Mouse (Mus musculus) heart, embryonic 11.5 days (tissue): ENCODE data around the gene Dzip1. TPM values are rescaled to one million over a fixed set of nuclear protein-coding genes. Genes with fewer than 3 reads are reported as not detected.
A peak's percentile ranks its signal among the peaks of the same experiment; 100 is the strongest.

Experiments
- ATAC-seq: fragments of 200-750 bp; cut with Nextera tagmentation; replicated peaks from 2 replicates; pipeline ENCODE4 v1.8.0; 2017; ENCODE audit warnings: moderate library complexity; ENCODE audit not compliant: insufficient number of reproducible peaks, low FRiP score, low TSS enrichment
- H3K27ac ChIP-seq: fragments of 300-500 bp; sonication (generic); 2 replicates; pipeline ENCODE4 v1.5.1; 2014; ENCODE audit warnings: mild to moderate bottlenecking, low read depth, low read length
- H3K27me3 ChIP-seq: fragments of 300-500 bp; sonication (generic); 2 replicates; pipeline ENCODE4 v1.6.1; 2014; ENCODE audit warnings: mild to moderate bottlenecking, low read length, mixed read lengths; ENCODE audit not compliant: control insufficient read depth, insufficient read depth
- H3K36me3 ChIP-seq: fragments of 300-500 bp; sonication (generic); 2 replicates; pipeline ENCODE4 v1.6.1; 2014; ENCODE audit warnings: mild to moderate bottlenecking, low read length, moderate library complexity, mixed read lengths; ENCODE audit not compliant: control insufficient read depth, insufficient read depth
- H3K4me1 ChIP-seq: fragments of 300-500 bp; sonication (generic); 2 replicates; pipeline ENCODE4 v1.6.1; 2014; ENCODE audit warnings: low read length; ENCODE audit not compliant: control insufficient read depth, insufficient read depth
- H3K4me2 ChIP-seq: fragments of 300-500 bp; sonication (generic); 2 replicates; pipeline ENCODE4 v1.6.1; 2014; ENCODE audit warnings: mild to moderate bottlenecking, moderate library complexity
- H3K4me3 ChIP-seq: fragments of 300-500 bp; sonication (generic); 2 replicates; pipeline ENCODE4 v1.5.1; 2014; ENCODE audit warnings: low read depth, low read length
- H3K9ac ChIP-seq: fragments of 300-500 bp; sonication (generic); 2 replicates; pipeline ENCODE4 v1.6.1; 2014; ENCODE audit warnings: mild to moderate bottlenecking, low read depth, low read length, moderate library complexity
- H3K9me3 ChIP-seq: fragments of 300-500 bp; sonication (generic); replicated peaks from 2 replicates; pipeline ENCODE4 v1.6.1; 2016; ENCODE audit warnings: low read length; ENCODE audit not compliant: control insufficient read depth
- WGBS: fragments of 180-500 bp; shearing (Covaris S2); extraction: QIAGEN DNeasy Blood & Tissue Kit; methylation state at CpG from one replicate; pipeline ENCODE4 v1.1.7; 2014; ENCODE audit not compliant: insufficient replicate concordance; 5-methylcytosine and 5-hydroxymethylcytosine counted together
- polyA plus RNA-seq: library from polyadenylated mRNA; unstranded; fragments of >200 nt; fragmentation: Nextera tagmentation; extraction: Ambion mirVana; gene quantifications from 2 replicates; pipeline ENCODE4 v1.2.1, GENCODE M21; 2014

Gene Dzip1
- polyA plus RNA-seq, 1 experiment from 2014 or later = 13.2 TPM

DNA sequence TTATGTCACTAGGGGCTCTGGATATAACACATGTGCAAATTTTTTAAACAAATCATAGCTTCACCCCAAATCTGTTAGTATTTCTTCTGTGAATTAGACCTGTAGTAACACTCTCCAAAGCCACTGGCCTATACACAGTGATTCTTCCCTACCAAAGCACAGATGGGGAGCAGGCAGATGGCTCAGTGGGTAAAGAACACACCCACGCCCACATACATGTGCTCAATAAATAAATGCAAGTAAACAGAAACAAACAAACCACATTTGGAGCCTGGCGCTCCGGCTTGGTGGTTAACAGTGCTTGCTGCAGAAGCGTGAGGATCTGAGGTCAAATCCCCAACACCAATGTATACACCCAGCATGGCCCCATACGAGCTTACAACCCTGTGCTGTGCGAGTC lies 13.7 kb downstream of the Dzip1 start:
- 81% methylated on average over 6 of the region's 6 CpGs for WGBS
- Histone ChIP-seq H3K9ac (no peak overlapping the region), H3K4me3 (no peak overlapping the region), H3K36me3 (peaks cover 7% of the 10 kb centered on the region), H3K27ac (no peak overlapping the region), H3K9me3 (no peaks in the 10 kb centered on the region), H3K4me1 (no peaks in the 10 kb centered on the region), H3K4me2 (no peak overlapping the region), H3K27me3 (no peaks in the 10 kb centered on the region)
- no peak for ATAC-seq

DNA sequence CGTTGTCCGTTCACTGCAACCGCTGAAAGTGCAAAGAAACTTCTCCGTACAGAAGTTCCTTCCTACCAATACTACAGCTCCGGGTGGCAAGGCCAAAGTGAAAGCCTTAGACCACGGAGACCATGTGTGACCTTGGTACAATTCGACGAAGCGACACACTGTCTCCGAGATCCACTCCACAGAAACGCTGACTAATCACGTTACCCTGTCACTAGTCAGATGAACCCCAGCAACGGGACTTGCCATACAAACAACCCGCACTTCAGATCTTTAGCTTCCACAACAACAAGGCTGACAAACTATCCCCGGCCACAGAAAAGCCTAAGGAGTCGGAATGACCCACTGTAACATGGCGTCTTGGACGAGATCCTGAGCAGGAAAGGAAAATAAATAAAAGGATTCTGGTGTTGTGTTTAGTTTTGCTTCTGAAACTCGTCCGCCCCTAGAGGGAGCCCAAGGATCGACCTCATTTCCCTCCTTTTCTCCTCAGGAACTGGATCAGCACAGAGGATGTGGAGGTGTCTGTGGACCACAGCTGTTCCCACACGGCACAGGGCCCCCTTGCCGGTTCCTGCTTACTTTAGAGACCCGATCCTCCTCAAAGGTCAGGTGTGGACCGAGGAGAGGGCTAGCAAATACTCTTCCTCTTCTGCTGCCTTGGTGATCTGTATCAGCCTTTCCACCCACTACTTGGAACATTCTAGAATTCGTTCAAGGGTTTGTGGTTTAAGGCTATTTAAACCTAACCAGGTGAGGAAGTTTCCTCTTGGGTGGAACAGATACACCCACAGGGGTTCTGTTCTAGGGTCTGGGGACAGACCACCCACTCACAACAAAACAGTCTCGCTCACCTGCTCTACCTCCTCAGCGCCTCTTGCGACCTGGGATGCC lies 14.7 kb downstream of the Dzip1 start:
- Histone ChIP-seq H3K9ac (no peak overlapping the region), H3K27ac (no peak overlapping the region), H3K4me2 (0 out of 2 replicates have a peak overlapping the region, but pooled peaks have one; percentile 16), H3K4me1 (no peaks in the 10 kb centered on the region), H3K4me3 (no peak overlapping the region), H3K9me3 (no peaks in the 10 kb centered on the region), H3K27me3 (no peaks in the 10 kb centered on the region), H3K36me3 (peaks cover 8% of the 10 kb centered on the region)
- 59% methylated on average over 29 of the region's 29 CpGs for WGBS
- no peak for ATAC-seq

DNA sequence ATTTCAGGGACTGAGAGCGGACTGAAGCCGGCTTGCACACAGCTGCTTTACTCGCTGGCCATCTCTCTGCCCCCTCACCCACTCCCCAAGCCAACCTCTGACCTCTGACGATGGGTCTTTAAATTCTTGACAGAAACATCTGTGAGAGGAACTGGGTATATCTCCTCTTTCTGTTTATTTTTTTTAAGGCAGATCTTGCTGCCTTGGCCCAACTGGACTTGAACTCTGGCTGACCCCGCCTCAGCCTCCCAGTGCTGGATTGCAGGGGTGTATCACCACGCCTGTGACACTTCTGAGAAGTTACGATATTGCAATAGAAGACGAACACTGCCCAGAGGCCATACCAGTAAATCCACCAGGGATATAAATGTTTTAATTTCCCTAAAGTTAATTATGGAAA lies 15.4 kb downstream of the Dzip1 start:
- 58% methylated on average over 8 of the region's 8 CpGs for WGBS
- no peak for ATAC-seq
- H3K36me3 ChIP-seq = peaks cover 8% of the 10 kb centered on the region

DNA sequence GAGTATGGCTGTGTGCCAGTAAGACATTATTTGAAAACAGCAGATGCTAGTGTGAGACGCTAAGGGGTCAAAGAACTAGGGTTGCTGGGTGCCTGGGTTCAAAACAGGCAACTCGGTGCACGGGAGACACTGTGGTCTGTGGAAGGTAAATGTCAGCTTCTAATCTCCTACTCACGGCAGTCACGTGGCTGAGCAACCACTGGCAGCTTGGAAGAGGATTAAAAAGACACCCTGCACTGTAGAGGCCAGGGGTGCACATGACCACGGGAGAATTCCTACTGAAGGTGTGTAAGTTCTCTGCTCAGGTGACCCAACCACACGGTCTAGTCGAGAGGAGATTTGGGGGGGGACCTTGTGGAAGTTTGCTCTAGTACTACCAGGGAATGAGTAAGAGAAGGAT lies 17.7 kb downstream of the Dzip1 start:
- ATAC-seq = no peak
- H3K9me3 ChIP-seq = no peaks in the 10 kb centered on the region
- no peaks in the 10 kb centered on the region for H3K27me3 ChIP-seq
- peaks cover 8% of the 10 kb centered on the region for H3K36me3 ChIP-seq
- no peaks in the 10 kb centered on the region for H3K4me1 ChIP-seq
- no peak overlapping the region for H3K4me3 ChIP-seq
- no peak overlapping the region for H3K4me2 ChIP-seq
- H3K27ac ChIP-seq = no peak overlapping the region
- H3K9ac ChIP-seq = no peak overlapping the region
- 57% methylated on average over 8 of the region's 8 CpGs for WGBS

More for the DNA sequence above, 15.4 kb downstream of the Dzip1 start:
- no peaks in the 10 kb centered on the region for H3K27me3 ChIP-seq
- no peak overlapping the region for H3K4me3 ChIP-seq
- H3K4me1 ChIP-seq = no peaks in the 10 kb centered on the region
- no peaks in the 10 kb centered on the region for H3K9me3 ChIP-seq
- no peak overlapping the region for H3K27ac ChIP-seq
- H3K9ac ChIP-seq = no peak overlapping the region
- H3K4me2 ChIP-seq = no peak overlapping the region

DNA sequence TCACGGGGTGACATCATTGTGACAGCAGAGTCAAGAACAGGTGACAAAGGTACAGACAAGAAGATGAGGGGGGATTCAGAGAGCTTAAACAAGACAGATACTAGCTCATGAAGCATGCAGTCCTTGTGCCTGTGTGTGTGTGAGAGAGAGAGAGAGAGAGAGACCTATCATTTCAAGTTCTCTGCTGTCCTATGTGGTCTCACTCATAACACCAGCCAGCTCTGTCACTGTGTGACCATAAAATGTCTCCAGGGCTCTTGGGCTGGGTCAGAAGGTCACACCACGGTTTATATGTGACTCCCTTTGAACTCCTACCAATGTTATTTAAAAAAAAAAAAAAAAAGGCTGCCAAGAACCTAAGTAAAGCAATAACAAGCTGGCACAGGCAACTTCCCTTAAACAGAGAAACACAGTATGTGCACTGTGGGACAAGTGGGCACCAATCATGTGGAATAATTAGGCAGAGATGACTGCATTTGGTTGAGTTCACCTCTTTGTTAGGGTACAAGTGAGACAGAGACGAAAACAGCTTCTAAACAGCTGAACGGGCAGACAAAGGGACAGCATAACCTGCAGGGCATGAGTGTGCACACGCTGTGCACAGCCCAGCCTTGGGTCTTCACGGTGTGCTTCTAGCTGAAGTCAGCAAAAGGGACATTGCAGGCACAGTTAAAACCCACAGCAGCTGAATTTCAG lies 21.2 kb downstream of the Dzip1 start:
- Histone ChIP-seq H3K4me3 (no peak overlapping the region), H3K9ac (no peak overlapping the region), H3K36me3 (peaks cover 17% of the 10 kb centered on the region), H3K27me3 (no peaks in the 10 kb centered on the region), H3K27ac (no peak overlapping the region), H3K4me1 (no peaks in the 10 kb centered on the region), H3K4me2 (no peak overlapping the region), H3K9me3 (no peaks in the 10 kb centered on the region; the same call in 1 of the 2 replicates)
- no peak for ATAC-seq
- 79% methylated on average over 6 of the region's 6 CpGs for WGBS

DNA sequence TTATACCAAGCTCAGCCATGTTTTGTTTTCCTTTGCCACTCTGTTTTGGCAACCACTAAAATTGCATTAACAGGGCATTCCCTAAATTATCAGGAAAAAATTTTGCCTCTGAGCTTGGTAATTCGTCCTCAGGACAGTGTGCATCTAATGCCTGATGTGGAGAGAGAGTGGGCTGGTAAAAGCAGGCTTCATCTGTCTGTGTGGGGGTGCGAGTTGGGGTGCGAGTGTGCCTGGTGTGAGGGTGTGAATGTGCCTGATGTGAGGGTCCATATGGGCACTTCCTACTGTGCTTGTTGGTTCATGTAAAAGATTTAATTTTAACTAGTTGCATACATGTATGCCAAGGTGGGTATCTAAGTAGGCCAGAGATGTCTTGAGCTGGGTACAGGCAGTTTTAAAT lies 21.9 kb downstream of the Dzip1 start:
- Histone ChIP-seq H3K4me2 (no peak overlapping the region), H3K9ac (no peak overlapping the region), H3K27me3 (no peaks in the 10 kb centered on the region), H3K4me3 (no peak overlapping the region), H3K36me3 (peaks cover 17% of the 10 kb centered on the region), H3K4me1 (no peaks in the 10 kb centered on the region), H3K27ac (no peak overlapping the region), H3K9me3 (no peaks in the 10 kb centered on the region; the same call in 1 of the 2 replicates)
- no peak for ATAC-seq
- 80% methylated on average over 3 of the region's 3 CpGs for WGBS

DNA sequence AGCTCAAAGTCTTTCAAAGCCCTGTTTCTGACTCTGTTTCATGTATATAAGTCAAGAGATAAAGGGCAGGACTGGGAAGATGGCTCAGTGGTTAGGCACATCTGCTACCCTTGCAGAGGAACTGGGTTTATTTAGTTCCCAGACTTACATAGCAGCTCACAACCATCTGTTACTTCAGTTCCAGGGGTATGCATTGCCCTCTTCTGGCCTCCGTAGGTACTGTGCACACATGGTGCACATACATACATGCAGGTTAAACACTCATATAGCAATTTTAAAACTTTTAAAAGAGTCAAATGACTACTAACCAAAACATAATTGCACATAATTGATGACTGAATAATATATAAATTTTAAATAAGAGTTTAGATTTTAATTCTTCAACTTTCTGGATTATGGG lies 24.3 kb downstream of the Dzip1 start:
- Histone ChIP-seq H3K9ac (no peak overlapping the region), H3K4me1 (no peaks in the 10 kb centered on the region), H3K36me3 (peaks cover 15% of the 10 kb centered on the region), H3K4me3 (no peak overlapping the region), H3K27me3 (no peaks in the 10 kb centered on the region), H3K9me3 (no peaks in the 10 kb centered on the region; the same call in 1 of the 2 replicates), H3K27ac (no peak overlapping the region), H3K4me2 (no peak overlapping the region)
- WGBS = 100% methylated on average over 1 of the region's 1 CpGs
- no peak for ATAC-seq

DNA sequence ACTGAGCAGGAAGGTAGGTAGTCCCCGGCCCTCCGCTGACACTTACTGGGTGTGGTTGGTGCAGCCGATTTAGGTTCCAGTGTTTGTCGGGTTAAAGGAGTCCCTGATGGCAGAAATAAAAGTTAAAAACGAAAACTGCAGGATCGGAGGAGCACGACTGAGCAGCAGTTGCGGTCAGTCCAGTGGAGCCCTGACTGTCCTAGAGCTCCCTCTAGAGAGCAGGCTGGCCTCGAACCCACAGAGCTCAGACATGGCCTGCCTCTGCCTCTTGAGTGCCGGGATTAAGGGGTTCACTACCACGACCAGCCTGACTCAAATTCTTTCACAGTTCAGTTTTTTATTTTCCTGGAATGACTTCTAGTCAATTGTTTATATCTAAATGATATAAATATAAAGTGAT lies 25.3 kb downstream of the Dzip1 start:
- no peak for ATAC-seq
- peaks cover 15% of the 10 kb centered on the region for H3K36me3 ChIP-seq
- WGBS = 83% methylated on average over 11 of the region's 11 CpGs
- H3K4me1 ChIP-seq = no peaks in the 10 kb centered on the region
- no peaks in the 10 kb centered on the region for H3K27me3 ChIP-seq
- H3K9me3 ChIP-seq = no peaks in the 10 kb centered on the region; the same call in 1 of the 2 replicates
- no peak overlapping the region for H3K9ac ChIP-seq
- H3K4me2 ChIP-seq = no peak overlapping the region
- H3K4me3 ChIP-seq = no peak overlapping the region
- no peak overlapping the region for H3K27ac ChIP-seq
